9 mouse cellular contexts compared by ENCODE assay signal in genomic region chr19:32322429-32323035, GRCm38 (mm10).
DNase-seq lines count a peak whose midpoint lies in the region; ATAC-seq lines count a peak whose summit lies in the region.
"Had no signal": no experiment of that assay in that cellular context is flagged by ENCODE, and none has a peak within 500 bp of the region (broad histone marks: within the 10 kb centered on the region; RNA-seq: fewer than 3 reads in every experiment).

No protein-coding gene starts in this region.

- no peaks in the 10 kb centered on the region for H3K9me3 ChIP-seq in forebrain, embryonic 12.5 days
- H3K9me3 ChIP-seq: megakaryocyte, embryonic 14.5 days had no signal

- intact Hi-C loops in heart, postnatal 36 days (cut with DNase I): loop anchor here (2.0 to 5.0 kb wide), 3 partner anchors 66 to 195 kb away; partner anchors contain the start of gene Sgms1

- peaks cover 28% of the 10 kb centered on the region for H3K4me1 ChIP-seq in forebrain, embryonic 12.5 days

- no peak overlapping the region for H3K4me3 ChIP-seq in forebrain, embryonic 12.5 days (replicated peaks)
- H3K4me3 ChIP-seq: megakaryocyte, embryonic 14.5 days had no signal

- no peaks in the 10 kb centered on the region for H3K36me3 ChIP-seq in forebrain, embryonic 12.5 days (replicated peaks)

- peak; percentile 9 for DNase-seq in ES-CJ7 (ENCODE audit: low read depth, low spot score)
- peak; percentile 78 for DNase-seq in adrenal gland, postnatal 14 days
- peak; percentile 43 to 67 for DNase-seq in heart, postnatal 36 days
- peak; percentile 35 to 71 for DNase-seq in layer of hippocampus, postnatal 14 days (ENCODE audit: low spot score in 2 of 2)
- DNase-seq in lung, postnatal 4 days: peak; percentile 53 to 69
- DNase-seq in c-Kit-positive CD71-positive TER-119-positive erythroid progenitor cells, embryonic 14.5 days (ENCODE audit: low spot score): no peak

- WGBS in forebrain, embryonic 12.5 days: 13% methylated on average over 3 of the region's 3 CpGs

- no peak overlapping the region for H3K9ac ChIP-seq in forebrain, embryonic 12.5 days

- H3K27ac ChIP-seq in forebrain, embryonic 12.5 days: no peak overlapping the region

- H3K27me3 ChIP-seq in forebrain, embryonic 12.5 days: peaks cover 17% of the 10 kb centered on the region
- H3K27me3 ChIP-seq: megakaryocyte, embryonic 14.5 days had no signal

- H3K4me2 ChIP-seq in forebrain, embryonic 12.5 days: no peak overlapping the region

- 0 out of 2 replicates have a peak, but pooled peaks have one; percentile 30 for ATAC-seq in forebrain, embryonic 12.5 days (ENCODE audit: low FRiP score)
- no peak for ATAC-seq in megakaryocyte, adult 5-6 weeks (ENCODE audit: poor library complexity, severe bottlenecking)
